Mouse (Mus musculus): ENCODE measurements at regions not wholly inside any gene's neighbourhood (a gene's known extent, or its start where the extent isn't known, plus 50 kb on each side); places are given as distances from the start of the nearest gene placed in this dataset.

GRCm38 (mm10) chr11:24652852-24653251 is 575.0 kb downstream of the Bcl11a start:
- no peak for TF ChIP-seq CTCF (conservative IDR thresholded peaks at IDR 0.05; ENCODE audit: low read length)
- no peak for TF ChIP-seq NANOG (IDR thresholded peaks at IDR 0.05; ENCODE audit: borderline replicate concordance, low read length)

Data from E14TG2a.4 (cell line).